Mouse (Mus musculus) cerebellum, adult (tissue): Measurements from ENCODE around the gene Pagr1b.

Source experiments
- ATAC-seq: cut with Nextera tagmentation; 2 replicates; pipeline ENCODE4 v1.9.2; 2017; ENCODE audit warnings: mild to moderate bottlenecking, moderate library complexity, mixed read lengths; ENCODE audit not compliant: insufficient number of reproducible peaks, low FRiP score, low TSS enrichment

The Pagr1b gene

DNA sequence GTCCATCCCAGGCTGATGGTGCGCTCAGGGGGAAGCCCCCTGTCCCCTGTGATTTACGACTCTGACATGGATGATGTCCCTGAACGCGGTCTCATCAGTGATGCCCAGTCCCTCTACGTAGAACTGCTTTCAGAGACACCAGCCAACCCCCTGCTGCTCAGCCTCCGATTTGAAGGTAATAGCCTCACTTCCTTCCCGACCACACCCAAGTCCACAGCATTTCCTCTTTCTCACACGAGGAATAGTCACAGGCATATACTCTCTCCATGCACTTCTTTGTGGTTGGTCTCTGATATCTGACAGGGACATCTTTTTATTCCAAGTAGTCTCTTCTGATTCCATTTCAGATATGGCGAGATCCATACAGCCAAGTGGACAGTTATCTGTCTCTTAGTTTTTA is 56.5 kb downstream of the Pagr1b start:
- ATAC-seq: no peak

DNA sequence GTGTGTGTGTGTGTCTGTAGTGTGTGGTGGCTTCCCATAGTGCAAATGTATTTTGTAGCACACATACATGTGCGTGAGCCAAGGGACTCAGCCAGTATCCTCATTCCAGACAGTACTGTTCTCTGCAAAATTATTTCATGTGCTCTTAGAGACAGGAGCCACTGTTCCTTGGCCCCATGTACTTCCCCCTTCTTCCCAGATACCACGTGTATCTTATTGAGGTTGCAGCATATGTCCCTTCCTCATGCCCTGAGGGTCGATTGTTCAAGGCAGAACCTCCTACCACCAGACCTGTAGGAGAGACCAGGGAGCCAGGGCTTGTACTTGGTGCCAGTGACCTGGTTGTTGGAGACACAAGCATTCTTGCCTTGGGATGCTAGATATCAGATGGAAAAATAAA is 61.2 kb downstream of the Pagr1b start:
- ATAC-seq: no peak

DNA sequence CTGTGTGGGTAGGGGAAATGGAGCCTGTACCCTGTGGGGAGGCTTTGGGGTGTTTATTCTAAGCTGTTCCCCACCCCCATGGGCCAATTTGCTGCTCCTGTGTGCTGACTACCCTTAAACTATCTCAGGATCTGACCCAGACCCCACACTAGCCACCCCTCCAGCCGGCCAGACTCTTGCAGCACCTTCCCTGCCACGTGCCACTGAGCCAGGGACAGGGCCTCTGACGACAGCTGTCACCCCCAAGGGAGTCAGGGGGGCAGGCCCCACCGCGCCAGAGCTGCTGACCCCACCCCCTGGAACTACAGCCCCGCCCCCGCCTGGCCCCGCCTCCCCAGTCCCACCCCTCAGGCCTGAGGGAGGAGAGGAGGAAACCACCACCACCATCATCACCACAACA is 63.6 kb downstream of the Pagr1b start:
- no peak for ATAC-seq

DNA sequence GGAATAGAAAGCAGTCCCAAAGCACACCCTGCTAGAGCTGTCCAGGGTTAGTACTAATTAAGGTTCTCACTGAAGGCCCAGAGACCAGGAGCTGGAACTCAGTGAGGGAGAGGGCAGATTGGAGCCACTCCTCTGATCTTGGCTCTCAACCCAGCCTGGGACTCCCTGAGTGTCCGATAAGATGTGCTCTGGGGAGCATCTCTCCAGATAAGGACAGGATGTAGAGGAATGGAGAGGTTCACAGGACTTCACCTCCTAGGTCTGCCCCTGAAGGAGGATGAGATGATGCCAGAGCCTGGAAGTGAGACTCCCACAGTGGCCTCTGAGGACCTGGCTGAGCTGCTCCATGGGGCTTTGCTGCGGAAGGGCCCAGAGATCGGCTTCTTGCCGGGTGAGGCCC is 64.5 kb downstream of the Pagr1b start:
- no peak for ATAC-seq
